Mouse (Mus musculus) adrenal gland, postnatal 10 days (tissue): Measurements from ENCODE around the gene Ngfr. TPM values are rescaled to one million over a fixed set of nuclear protein-coding genes. Genes with fewer than 3 reads are reported as not detected.

Experiments
- DNase-seq: peaks from one replicate; pipeline ENCODE4 v3.0.0; 2021; ENCODE audit warnings: mixed read lengths
- total RNA-seq, 2 experiments: library from RNA; stranded (reverse); gene quantifications; 2 replicates each; pipeline ENCODE4 v1.2.3; 2021

The Ngfr gene
- total RNA-seq, 2 experiments from 2014 or later = 12.6 to 23.8 TPM

- no peak for DNase-seq
Observed at GRCm38 (mm10) chr11:95595438-95596149, 8.1 kb upstream of the Ngfr start.

GRCm38 (mm10) chr11:95594686-95595212, 7.2 kb upstream of the Ngfr start:
- DNase-seq = no peak

- peak; percentile 53 for DNase-seq
Observed at GRCm38 (mm10) chr11:95593501-95593900, 6.0 kb upstream of the Ngfr start.

GRCm38 (mm10) chr11:95592691-95593090, 5.2 kb upstream of the Ngfr start:
- DNase-seq = no peak

- no peak for DNase-seq
Observed at GRCm38 (mm10) chr11:95589195-95589594, 1.7 kb upstream of the Ngfr start.

GRCm38 (mm10) chr11:95586751-95587422, 648 bp downstream of the Ngfr start:
- DNase-seq = no peak

GRCm38 (mm10) chr11:95586184-95586583, 1.4 kb downstream of the Ngfr start:
- DNase-seq = peak; percentile 92

GRCm38 (mm10) chr11:95585684-95586083, 1.9 kb downstream of the Ngfr start:
- no peak for DNase-seq

GRCm38 (mm10) chr11:95585281-95585680, 2.3 kb downstream of the Ngfr start:
- peak; percentile 54 for DNase-seq

- DNase-seq = no peak
Observed at GRCm38 (mm10) chr11:95584651-95585050, 2.9 kb downstream of the Ngfr start.

- no peak for DNase-seq
Observed at GRCm38 (mm10) chr11:95583396-95583795, 4.1 kb downstream of the Ngfr start.

- no peak for DNase-seq
Observed at GRCm38 (mm10) chr11:95582193-95582592, 5.3 kb downstream of the Ngfr start.

- no peak for DNase-seq
Observed at GRCm38 (mm10) chr11:95579455-95579854, 8.1 kb downstream of the Ngfr start.

- DNase-seq = peak; percentile 41
Observed at GRCm38 (mm10) chr11:95577776-95578446, 9.6 kb downstream of the Ngfr start.

GRCm38 (mm10) chr11:95576299-95576698, 11.2 kb downstream of the Ngfr start:
- DNase-seq = no peak

- no peak for DNase-seq
Observed at GRCm38 (mm10) chr11:95575791-95576190, 11.7 kb downstream of the Ngfr start.

- DNase-seq = no peak
Observed at GRCm38 (mm10) chr11:95574786-95575334, 12.7 kb downstream of the Ngfr start.

GRCm38 (mm10) chr11:95572227-95572626, 15.3 kb downstream of the Ngfr start:
- no peak for DNase-seq

GRCm38 (mm10) chr11:95571755-95572154, 15.8 kb downstream of the Ngfr start:
- DNase-seq = no peak

- no peak for DNase-seq
Observed at GRCm38 (mm10) chr11:95570827-95571619, 16.5 kb downstream of the Ngfr start.

- DNase-seq = no peak
Observed at GRCm38 (mm10) chr11:95569908-95570307, 17.6 kb downstream of the Ngfr start.
